Mouse (Mus musculus) neutrophil, adult 83 days (primary cell): Measurements from ENCODE around the gene Pet2. TPM values are rescaled to one million over a fixed set of nuclear protein-coding genes. Genes with fewer than 3 reads are reported as not detected.

Experiments
- total RNA-seq, 2 experiments: library from RNA; stranded (reverse); gene quantifications; one replicate each; pipeline ENCODE4 v1.2.4; 2023

The Pet2 gene
- total RNA-seq = not detected

GRCm38 (mm10) chrX:89409589-89409988, at the start of gene Pet2:
TSS of gene Pet2 (minus strand) at chrX:89409689.

